Mouse (Mus musculus) heart, embryonic 15.5 days (tissue): ENCODE measurements around the gene Ap2a1. TPM values are rescaled to one million over a fixed set of nuclear protein-coding genes. Genes with fewer than 3 reads are reported as not detected.

Experiments used
- ATAC-seq: fragments of 200-750 bp; cut with Nextera tagmentation; replicated peaks from 2 replicates; pipeline ENCODE4 v1.8.0; 2017; ENCODE audit warnings: low read depth, moderate TSS enrichment; ENCODE audit not compliant: insufficient number of reproducible peaks, insufficient read depth, low FRiP score
- H3K27ac ChIP-seq: fragments of 300-500 bp; sonication (generic); 2 replicates; pipeline ENCODE4 v1.5.1; 2015; ENCODE audit warnings: mild to moderate bottlenecking, inconsistent platforms
- H3K27me3 ChIP-seq: fragments of 300-500 bp; sonication (generic); 2 replicates; pipeline ENCODE4 v1.6.1; 2015; ENCODE audit warnings: inconsistent platforms
- H3K36me3 ChIP-seq: fragments of 300-500 bp; sonication (generic); 2 replicates; pipeline ENCODE4 v1.6.1; 2015; ENCODE audit warnings: mild to moderate bottlenecking, inconsistent platforms
- H3K4me1 ChIP-seq: fragments of 300-500 bp; sonication (generic); replicated peaks from 2 replicates; pipeline ENCODE4 v1.6.1; 2015; ENCODE audit warnings: inconsistent platforms
- H3K4me2 ChIP-seq: fragments of 300-500 bp; sonication (generic); 2 replicates; pipeline ENCODE4 v1.6.1; 2015; ENCODE audit warnings: inconsistent platforms, mild to moderate bottlenecking, moderate library complexity
- H3K4me3 ChIP-seq: fragments of 300-500 bp; sonication (generic); 2 replicates; pipeline ENCODE4 v1.5.1; 2015; ENCODE audit warnings: mild to moderate bottlenecking, inconsistent platforms
- H3K9ac ChIP-seq: fragments of 300-500 bp; sonication (generic); 2 replicates; pipeline ENCODE4 v1.6.1; 2015; ENCODE audit warnings: mild to moderate bottlenecking, inconsistent platforms
- H3K9me3 ChIP-seq: fragments of 300-500 bp; sonication (generic); replicated peaks from 2 replicates; pipeline ENCODE4 v1.6.1; 2016; ENCODE audit warnings: inconsistent platforms
- WGBS: fragments of 180-500 bp; shearing (Covaris S2); methylation state at CpG from one replicate; pipeline ENCODE4 v1.1.7; 2015; ENCODE audit warnings: mixed read lengths; 5-methylcytosine and 5-hydroxymethylcytosine counted together
- polyA plus RNA-seq: library from polyadenylated mRNA; unstranded; fragments of >200 nt; fragmentation: Nextera tagmentation; extraction: Ambion mirVana; gene quantifications from 2 replicates; pipeline ENCODE4 v1.2.1, GENCODE M21; 2015

Gene Ap2a1
- polyA plus RNA-seq, 1 experiment from 2014 or later, result 51.9 TPM

DNA sequence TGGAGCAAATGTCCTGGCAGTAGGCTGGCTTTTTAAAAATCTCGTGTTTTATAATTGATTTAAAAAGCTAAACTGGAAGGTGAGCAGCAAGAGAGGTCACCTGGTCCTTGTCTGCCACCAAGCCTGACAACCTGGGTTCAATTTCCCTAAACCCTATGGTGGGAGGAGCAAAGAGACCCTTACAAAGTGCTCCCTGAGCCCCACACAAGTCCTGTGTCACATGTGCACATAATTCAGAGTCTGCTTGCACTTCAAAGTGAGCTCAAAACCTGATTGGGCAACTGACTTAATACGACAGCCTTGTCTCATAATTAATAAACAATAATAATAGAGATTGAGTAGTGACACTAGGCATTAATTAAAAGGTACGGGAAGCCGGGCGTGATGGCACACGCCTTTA lies 58.7 kb downstream of the Ap2a1 start:
- H3K4me1 ChIP-seq, result peaks cover 56% of the 10 kb centered on the region
- H3K4me2 ChIP-seq, result peak overlapping the region; percentile 87
- peak overlapping the region; percentile 100; the same call in 1 of the 2 replicates for H3K9ac ChIP-seq
- H3K27ac ChIP-seq, result peak overlapping the region; percentile 100
- WGBS, result 83% methylated on average over 6 of the region's 6 CpGs
- H3K36me3 ChIP-seq, result no peaks in the 10 kb centered on the region
- no peaks in the 10 kb centered on the region for H3K27me3 ChIP-seq
- H3K4me3 ChIP-seq, result peak overlapping the region; percentile 97
- ATAC-seq, result no peak
- no peaks in the 10 kb centered on the region for H3K9me3 ChIP-seq

DNA sequence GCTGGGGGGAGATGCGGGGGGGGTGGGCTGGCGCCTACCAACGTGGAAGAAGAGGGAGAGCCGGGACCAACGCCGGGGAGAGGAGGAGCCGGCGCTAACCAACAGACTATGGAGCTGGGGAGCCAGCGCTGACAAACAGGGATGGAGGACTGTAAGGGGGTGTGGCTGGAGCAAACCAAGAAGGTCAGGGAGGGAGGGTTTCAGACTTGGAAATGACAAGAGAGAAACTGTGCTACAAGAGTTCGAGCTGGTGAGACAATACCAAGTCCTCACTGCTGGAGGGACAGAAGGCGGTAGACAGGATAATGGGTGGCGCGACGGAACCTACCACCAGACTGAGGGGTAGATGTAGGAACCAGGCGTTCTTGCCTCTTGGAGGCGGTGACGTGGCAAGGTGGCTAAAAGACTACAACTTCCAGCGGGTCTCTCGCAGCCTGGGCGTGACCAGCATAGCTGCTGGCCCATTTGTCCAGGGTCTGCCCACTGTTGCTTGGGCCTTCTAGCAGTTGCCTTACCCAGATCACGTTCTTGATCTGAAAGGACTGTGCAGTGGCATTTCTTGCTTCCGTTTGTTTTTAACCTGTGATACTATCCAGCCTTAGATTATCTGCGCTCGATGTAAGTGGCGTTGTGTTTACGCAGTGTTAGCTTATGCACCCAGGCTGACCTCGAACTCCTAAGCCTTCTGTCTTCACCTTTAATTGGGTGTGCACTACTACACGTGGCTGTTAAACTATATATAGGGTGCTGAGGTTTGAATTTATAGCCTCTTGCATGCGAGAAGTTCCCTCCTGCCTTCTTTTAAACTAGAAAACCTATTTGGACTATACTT lies 59.4 kb downstream of the Ap2a1 start, which contains the start of gene Ptov1:
Gene Ptov1, minus strand, starts transcription at position 92 of the 832 bp plus-strand sequence.
- peak within 1 kb of the TSS; percentile 87 for H3K4me2 ChIP-seq
- no peaks in the 10 kb centered on the region for H3K27me3 ChIP-seq
- peak within 1 kb of the TSS; percentile 100 for H3K27ac ChIP-seq
- peak; percentile 91 for ATAC-seq
- WGBS, result 4% methylated on average over 29 of the region's 29 CpGs
- H3K4me1 ChIP-seq, result peaks cover 63% of the 10 kb centered on the region
- H3K9ac ChIP-seq, result peak within 1 kb of the TSS; percentile 100
- no peaks in the 10 kb centered on the region for H3K9me3 ChIP-seq
- peak within 1 kb of the TSS; percentile 97 for H3K4me3 ChIP-seq
- peaks cover 3% of the 10 kb centered on the region; the same call in 1 of the 2 replicates for H3K36me3 ChIP-seq

DNA sequence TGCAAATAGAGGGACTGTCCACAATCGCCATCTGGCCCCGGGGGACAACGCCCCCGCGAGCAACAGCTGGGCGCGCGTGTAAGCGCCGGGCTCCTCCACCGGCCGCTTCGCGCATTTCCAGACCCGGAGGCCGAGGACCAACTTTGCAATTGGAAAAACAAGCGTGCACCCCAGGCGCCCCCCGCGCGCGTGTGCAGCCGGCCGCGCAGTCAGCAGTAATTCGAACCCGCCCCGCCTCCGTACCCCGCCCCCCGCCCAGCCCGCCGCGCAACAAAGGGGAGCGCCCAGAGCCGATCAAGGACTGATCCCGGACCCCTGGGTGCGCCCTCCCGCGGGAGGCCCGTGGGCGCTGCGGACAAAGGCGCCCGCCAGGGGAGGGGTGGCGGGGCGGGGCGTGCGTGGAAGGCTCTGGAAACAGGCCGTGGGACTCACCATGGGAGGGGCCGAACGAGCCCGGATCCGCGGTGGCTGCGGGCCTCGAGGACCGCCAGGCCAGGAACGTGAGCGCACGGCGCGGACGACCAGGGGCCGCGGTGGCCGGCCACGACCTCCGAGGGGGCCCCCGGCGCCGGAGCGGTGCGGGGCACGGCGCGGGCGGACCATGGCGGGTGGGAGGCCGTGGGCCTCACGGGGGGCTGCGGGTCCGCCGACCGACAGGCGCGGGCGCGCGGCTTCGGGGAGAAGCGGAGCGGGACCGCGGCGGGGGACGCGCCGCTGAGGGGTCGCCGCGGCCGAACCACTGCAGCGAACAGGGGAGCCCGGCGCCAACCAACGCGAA lies 60.2 kb downstream of the Ap2a1 start:
- peak overlapping the region; percentile 100 for H3K27ac ChIP-seq
- H3K9ac ChIP-seq, result peak overlapping the region; percentile 100
- H3K36me3 ChIP-seq, result peaks cover 11% of the 10 kb centered on the region
- H3K9me3 ChIP-seq, result no peaks in the 10 kb centered on the region
- H3K4me2 ChIP-seq, result peak overlapping the region; percentile 87
- H3K4me1 ChIP-seq, result peaks cover 71% of the 10 kb centered on the region
- WGBS, result under 1% methylated on average over 97 of the region's 108 CpGs
- no peaks in the 10 kb centered on the region for H3K27me3 ChIP-seq
- H3K4me3 ChIP-seq, result peak overlapping the region; percentile 97
- ATAC-seq, result peak; percentile 61

DNA sequence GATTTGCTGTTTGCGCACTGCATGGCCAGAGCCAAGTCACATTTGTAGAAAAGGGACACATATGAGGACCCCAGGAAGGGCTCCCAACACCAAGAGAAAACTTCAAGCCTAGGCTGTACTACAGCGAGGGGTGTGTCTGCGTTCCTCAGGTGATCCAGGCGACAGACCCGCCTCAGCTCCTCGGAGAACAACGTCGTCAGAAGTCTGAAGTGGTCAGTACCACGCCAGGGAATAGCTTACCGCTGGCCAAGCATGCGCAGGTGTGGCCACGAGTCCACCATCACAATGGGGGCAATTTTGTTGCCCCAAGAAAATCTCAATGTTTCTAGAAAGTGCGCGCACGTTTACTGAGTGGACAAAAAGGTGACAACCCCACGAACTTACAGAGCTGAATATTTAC lies 60.8 kb downstream of the Ap2a1 start:
- H3K27me3 ChIP-seq, result no peaks in the 10 kb centered on the region
- H3K4me2 ChIP-seq, result peak overlapping the region; percentile 87
- H3K27ac ChIP-seq, result peak overlapping the region; percentile 100
- H3K4me1 ChIP-seq, result peaks cover 76% of the 10 kb centered on the region
- no peak for ATAC-seq
- WGBS, result 8% methylated on average over 16 of the region's 16 CpGs
- H3K9ac ChIP-seq, result peak overlapping the region; percentile 100
- no peaks in the 10 kb centered on the region for H3K9me3 ChIP-seq
- H3K36me3 ChIP-seq, result peaks cover 18% of the 10 kb centered on the region
- H3K4me3 ChIP-seq, result peak overlapping the region; percentile 97

DNA sequence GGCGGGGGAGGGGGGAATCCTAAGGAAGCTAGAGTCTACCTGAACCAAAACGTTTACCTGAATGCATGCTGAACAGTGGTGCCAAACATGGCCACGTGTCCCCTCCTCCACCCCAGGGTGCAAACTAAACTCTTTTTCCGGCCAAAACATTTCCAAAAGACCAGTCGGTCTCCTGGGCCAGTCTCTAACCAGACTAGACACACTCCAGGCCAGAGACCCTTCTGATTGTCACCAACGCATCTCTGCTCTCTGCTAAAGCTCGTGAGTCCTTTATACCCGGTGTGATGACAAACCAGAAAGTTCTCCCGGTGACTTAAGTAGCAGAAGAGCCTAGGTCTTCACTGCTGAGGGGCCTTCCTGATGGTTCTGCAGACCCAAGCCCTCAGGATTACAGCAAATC lies 61.5 kb downstream of the Ap2a1 start:
- ATAC-seq, result no peak
- H3K4me1 ChIP-seq, result peaks cover 72% of the 10 kb centered on the region
- H3K9me3 ChIP-seq, result no peaks in the 10 kb centered on the region
- H3K27ac ChIP-seq, result peak overlapping the region; percentile 100
- 35% methylated on average over 9 of the region's 9 CpGs for WGBS
- H3K4me3 ChIP-seq, result peak overlapping the region; percentile 97
- H3K27me3 ChIP-seq, result no peaks in the 10 kb centered on the region
- H3K36me3 ChIP-seq, result peaks cover 24% of the 10 kb centered on the region
- peak overlapping the region; percentile 87 for H3K4me2 ChIP-seq
- peak overlapping the region; percentile 100 for H3K9ac ChIP-seq

DNA sequence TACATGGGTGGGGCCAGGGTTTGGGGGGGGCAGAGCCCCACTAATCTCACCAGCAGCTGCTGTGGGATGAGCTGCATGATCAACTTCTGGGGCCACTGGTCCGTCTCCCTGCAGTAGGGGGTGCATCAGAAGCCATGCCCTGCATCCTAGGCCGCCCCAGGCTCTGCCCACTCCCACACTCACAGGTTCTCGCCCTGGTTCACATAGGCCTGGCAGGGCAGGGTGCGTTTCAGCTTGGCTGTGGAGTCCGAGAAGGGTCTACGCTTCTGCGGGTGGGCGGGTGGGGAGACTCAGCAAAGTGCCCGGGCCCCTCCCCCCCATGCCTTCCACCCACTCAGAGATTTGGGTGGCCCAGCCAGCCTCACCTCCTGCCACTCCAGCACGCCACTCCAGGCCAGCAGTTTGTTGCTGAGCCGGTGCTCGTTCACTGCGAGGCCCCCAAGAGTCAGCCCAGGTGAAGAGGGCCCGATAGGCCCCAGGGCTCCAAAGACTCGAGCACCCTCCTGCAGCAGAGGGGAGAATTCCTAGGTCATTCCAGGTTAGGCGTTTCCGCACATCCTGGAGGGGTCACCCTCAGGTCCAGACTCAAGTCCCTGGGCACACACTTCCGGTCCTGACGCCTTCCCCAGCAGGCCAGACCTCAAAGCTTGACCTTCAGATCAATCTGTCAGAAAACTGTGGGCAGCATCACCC lies 62.1 kb downstream of the Ap2a1 start:
- 62% methylated on average over 19 of the region's 19 CpGs for WGBS

DNA sequence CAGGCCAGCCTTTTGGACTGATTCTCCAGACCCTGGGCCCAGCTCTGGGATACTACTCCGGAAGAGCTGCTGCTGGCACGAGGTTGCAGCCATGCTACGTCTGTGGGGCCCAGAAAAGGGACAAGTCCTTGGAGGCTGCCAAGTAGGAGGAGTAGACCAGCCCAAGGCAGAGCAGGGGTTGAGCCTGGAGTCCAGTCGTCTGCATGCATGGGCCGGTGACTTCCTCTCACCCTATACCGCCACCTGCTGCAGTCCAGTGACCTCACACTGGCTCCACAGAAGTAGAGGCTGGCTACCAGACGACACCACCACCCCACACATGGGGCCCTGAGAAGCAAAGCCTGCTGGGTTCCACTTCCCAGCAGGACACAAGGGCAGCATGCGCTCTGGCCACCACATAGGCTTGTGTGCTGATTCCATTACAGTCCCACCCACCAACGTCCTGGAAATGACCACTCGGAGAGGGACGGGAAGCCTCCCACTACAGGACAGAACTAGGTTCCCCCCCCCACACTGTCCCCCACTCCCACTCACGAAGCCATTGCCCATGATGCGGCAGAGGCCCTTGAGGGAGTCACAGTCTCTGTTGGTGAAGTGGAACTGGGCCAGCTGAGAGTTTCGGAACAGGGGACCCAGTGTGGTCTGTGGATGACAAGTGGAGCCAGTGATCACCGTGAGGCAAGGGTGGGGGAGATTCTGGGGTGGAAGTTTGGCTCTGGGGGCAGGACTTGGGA lies 62.9 kb downstream of the Ap2a1 start:
- H3K27me3 ChIP-seq, result no peaks in the 10 kb centered on the region
- H3K4me1 ChIP-seq, result peaks cover 67% of the 10 kb centered on the region
- ATAC-seq, result peak; percentile 21
- no peaks in the 10 kb centered on the region for H3K9me3 ChIP-seq
- peak overlapping the region; percentile 87 for H3K4me2 ChIP-seq
- WGBS, result 28% methylated on average over 15 of the region's 15 CpGs
- H3K27ac ChIP-seq, result peak overlapping the region; percentile 100
- H3K4me3 ChIP-seq, result peak overlapping the region; percentile 97
- peaks cover 35% of the 10 kb centered on the region for H3K36me3 ChIP-seq
- H3K9ac ChIP-seq, result peak overlapping the region; percentile 34

More for the DNA sequence above, 62.1 kb downstream of the Ap2a1 start:
- no peak for ATAC-seq
- Histone ChIP-seq H3K27ac (peak overlapping the region; percentile 100), H3K4me3 (peak overlapping the region; percentile 97), H3K9me3 (no peaks in the 10 kb centered on the region), H3K27me3 (no peaks in the 10 kb centered on the region), H3K4me2 (peak overlapping the region; percentile 87), H3K9ac (peak overlapping the region; percentile 43), H3K36me3 (peaks cover 31% of the 10 kb centered on the region), H3K4me1 (peaks cover 65% of the 10 kb centered on the region)

DNA sequence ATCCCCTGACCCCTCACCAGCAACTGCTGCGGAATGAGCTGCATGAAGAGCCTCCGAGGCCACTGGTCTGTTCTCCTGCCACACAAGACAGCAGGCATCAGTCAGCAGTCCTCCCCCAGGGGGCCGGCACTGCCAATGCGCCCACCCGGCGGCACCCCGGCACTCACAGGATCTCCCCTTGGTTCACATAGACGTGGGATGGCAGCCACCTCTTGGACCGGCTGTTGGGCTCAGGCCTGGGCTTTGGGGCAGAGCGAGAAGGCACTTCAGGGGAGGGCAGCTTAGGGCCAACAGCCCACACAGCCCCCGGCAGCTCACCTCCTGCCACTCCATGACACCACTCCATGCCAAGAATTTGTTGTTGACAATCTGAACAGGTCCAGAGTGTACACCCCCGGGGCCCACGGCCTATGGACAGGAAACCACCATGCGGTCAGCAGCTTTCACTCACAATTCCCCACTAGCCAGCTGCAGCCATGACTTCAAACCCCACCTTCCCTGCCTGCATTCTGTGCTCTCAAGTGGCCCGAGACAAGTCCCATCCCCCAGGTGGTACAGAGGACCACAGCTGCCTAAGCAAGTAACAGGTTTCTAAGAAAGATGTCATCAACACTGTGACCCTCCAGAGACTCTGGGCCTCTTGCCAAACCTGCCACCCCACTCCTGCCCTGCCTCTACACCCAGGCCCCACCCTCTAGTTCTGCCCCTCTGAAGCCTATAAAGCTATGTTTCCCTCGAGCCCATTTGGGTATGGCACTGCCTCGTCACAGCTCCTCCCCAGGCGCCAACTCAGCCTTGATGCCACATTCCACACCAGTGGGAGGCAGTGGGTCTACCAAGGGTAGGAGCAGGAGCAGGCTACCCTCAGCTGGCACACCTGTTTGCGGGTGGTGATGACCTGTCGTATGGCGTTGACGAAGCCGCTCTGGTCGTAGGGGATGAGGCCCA lies 64.4 kb downstream of the Ap2a1 start:
- Histone ChIP-seq H3K27me3 (no peaks in the 10 kb centered on the region), H3K36me3 (peaks cover 35% of the 10 kb centered on the region), H3K27ac (peak overlapping the region; percentile 100), H3K4me3 (0 out of 2 replicates have a peak overlapping the region, but pooled peaks have one; percentile 0), H3K4me1 (peaks cover 70% of the 10 kb centered on the region), H3K9me3 (no peaks in the 10 kb centered on the region), H3K9ac (peak overlapping the region; percentile 27), H3K4me2 (peak overlapping the region; percentile 87)
- no peak for ATAC-seq
- WGBS, result 65% methylated on average over 24 of the region's 24 CpGs

DNA sequence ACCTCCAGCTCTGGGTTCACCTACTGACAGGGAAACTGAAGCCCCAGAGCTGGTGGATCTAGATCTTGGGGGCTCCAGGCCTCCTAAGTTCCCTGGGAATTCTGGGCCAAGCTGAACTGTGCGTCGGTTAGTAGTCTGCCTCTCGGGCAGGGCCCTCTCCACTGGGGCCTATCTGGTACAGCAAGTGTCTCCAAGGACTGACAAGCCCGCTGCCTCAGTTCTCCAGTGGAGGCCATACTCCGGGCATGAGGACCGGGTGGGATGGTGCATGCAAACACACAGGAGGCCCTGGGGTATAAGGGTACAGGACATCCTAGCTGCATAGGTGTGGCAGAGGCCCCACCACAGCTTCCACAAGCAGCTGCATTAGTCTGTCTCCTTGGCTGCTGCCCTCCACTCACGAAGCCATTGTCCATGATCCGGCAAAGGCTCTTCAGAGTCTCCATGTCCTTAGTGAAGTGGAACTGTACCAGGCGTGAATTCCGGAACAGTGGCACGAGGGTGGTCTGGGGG lies 65.3 kb downstream of the Ap2a1 start:
- H3K9ac ChIP-seq, result no peak overlapping the region
- H3K4me1 ChIP-seq, result peaks cover 73% of the 10 kb centered on the region
- WGBS, result 82% methylated on average over 11 of the region's 11 CpGs
- ATAC-seq, result no peak
- H3K4me2 ChIP-seq, result no peak overlapping the region
- H3K36me3 ChIP-seq, result peaks cover 35% of the 10 kb centered on the region
- no peaks in the 10 kb centered on the region for H3K27me3 ChIP-seq
- H3K27ac ChIP-seq, result peak overlapping the region; percentile 100
- no peaks in the 10 kb centered on the region for H3K9me3 ChIP-seq
- H3K4me3 ChIP-seq, result no peak overlapping the region
